Mouse (Mus musculus): ENCODE measurements around the gene Hspa8.
"Not testable (repeated sequence)": the region's sequence is repeated elsewhere in the genome, so short reads cannot be mapped to it uniquely, and the experiment has no call there.

Gene Hspa8

GRCm38 (mm10) chr9:40784374-40784967, 16.3 kb upstream of the Hspa8 start:
- no peak for DNase-seq (ENCODE audit: low spot score in 2 of 2)

- no peak for DNase-seq (ENCODE audit: low spot score in 2 of 2)
Observed at GRCm38 (mm10) chr9:40785452-40785851, 15.3 kb upstream of the Hspa8 start.

GRCm38 (mm10) chr9:40786820-40787219, 14.0 kb upstream of the Hspa8 start:
- DNase-seq (ENCODE audit: low spot score in 2 of 2): not testable (repeated sequence)

GRCm38 (mm10) chr9:40791864-40792633, 8.7 kb upstream of the Hspa8 start:
- DNase-seq (ENCODE audit: low spot score in 2 of 2): no peak

GRCm38 (mm10) chr9:40793581-40793980, 7.2 kb upstream of the Hspa8 start:
- DNase-seq (ENCODE audit: low spot score in 2 of 2): no peak

- no peak for DNase-seq (ENCODE audit: low spot score in 2 of 2)
Observed at GRCm38 (mm10) chr9:40794251-40794650, 6.5 kb upstream of the Hspa8 start.

- no peak for DNase-seq (ENCODE audit: low spot score in 2 of 2)
Observed at GRCm38 (mm10) chr9:40794926-40795325, 5.9 kb upstream of the Hspa8 start.

- no peak for DNase-seq (ENCODE audit: low spot score in 2 of 2)
Observed at GRCm38 (mm10) chr9:40795562-40795961, 5.2 kb upstream of the Hspa8 start.

- no peak for DNase-seq (ENCODE audit: low spot score in 2 of 2)
Observed at GRCm38 (mm10) chr9:40796054-40796453, 4.7 kb upstream of the Hspa8 start.

- DNase-seq (ENCODE audit: low spot score in 2 of 2): no peak
Observed at GRCm38 (mm10) chr9:40798247-40798960, 2.4 kb upstream of the Hspa8 start.

GRCm38 (mm10) chr9:40799112-40799511, 1.7 kb upstream of the Hspa8 start:
- no peak for DNase-seq (ENCODE audit: low spot score in 2 of 2)

GRCm38 (mm10) chr9:40799837-40800501, 815 bp upstream of the Hspa8 start:
- peak; percentile 70 to 71 for DNase-seq (ENCODE audit: low spot score in 2 of 2)

GRCm38 (mm10) chr9:40801614-40802532, 1.1 kb downstream of the Hspa8 start:
- DNase-seq (ENCODE audit: low spot score in 2 of 2): peak in 1 of 2 experiments; percentile 16

- DNase-seq (ENCODE audit: low spot score in 2 of 2): not testable (repeated sequence)
Observed at GRCm38 (mm10) chr9:40802533-40802875, 1.7 kb downstream of the Hspa8 start.

GRCm38 (mm10) chr9:40804576-40804975, 3.8 kb downstream of the Hspa8 start:
- not testable (repeated sequence) for DNase-seq (ENCODE audit: low spot score in 2 of 2)

- DNase-seq (ENCODE audit: low spot score in 2 of 2): peak; percentile 69 to 81
Observed at GRCm38 (mm10) chr9:40805263-40805662, 4.5 kb downstream of the Hspa8 start.

- DNase-seq (ENCODE audit: low spot score in 2 of 2): no peak
Observed at GRCm38 (mm10) chr9:40806440-40807288, 5.9 kb downstream of the Hspa8 start.

- DNase-seq (ENCODE audit: low spot score in 2 of 2): no peak
Observed at GRCm38 (mm10) chr9:40807289-40807920, 6.6 kb downstream of the Hspa8 start.

GRCm38 (mm10) chr9:40808061-40808906, 7.5 kb downstream of the Hspa8 start:
- no peak for DNase-seq (ENCODE audit: low spot score in 2 of 2)
